In the genomic region with DNA sequence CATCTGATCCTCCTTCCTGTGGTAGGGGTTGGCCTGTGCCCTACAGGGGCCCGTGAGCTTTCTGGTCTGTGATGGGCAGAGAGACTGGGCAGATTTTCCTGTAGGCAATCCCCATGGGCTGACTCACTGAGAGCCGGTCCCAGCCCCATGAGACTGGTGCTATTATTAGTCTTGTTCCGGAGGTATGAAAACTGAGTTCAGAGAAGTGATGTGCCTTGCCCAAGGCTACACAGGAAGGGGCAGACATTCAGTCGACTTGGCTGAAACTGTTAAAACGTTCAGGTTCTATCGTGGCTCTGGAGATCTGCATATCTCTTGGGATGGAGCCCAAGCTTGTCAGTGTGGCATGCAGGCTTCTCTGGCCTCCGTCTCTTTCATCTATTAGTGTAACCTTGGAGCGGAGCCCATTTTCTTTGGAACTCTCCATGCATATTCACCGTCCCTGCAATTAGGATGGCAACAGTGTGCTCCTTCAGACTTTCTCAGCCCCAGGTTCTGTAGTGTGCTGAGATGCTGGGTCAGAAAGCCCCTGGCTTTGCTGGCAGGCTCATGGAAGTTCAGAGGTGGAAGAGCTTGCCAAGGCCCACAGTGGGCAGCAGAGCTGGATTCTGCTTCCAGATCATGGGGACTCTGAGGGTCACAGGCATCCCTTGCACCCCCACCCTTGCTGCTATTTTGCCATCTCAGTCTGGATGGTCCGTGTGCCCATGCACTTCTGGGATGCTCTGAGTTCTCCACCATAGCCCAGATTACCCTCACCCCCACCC, we compare ENCODE assay signal across 13 mouse cellular contexts. TPM values are rescaled to one million over a fixed set of nuclear protein-coding genes. Genes with fewer than 3 reads are reported as not detected.
A peak's percentile ranks its signal among the peaks of the same experiment; 100 is the strongest.
DNase-seq lines count a peak whose midpoint lies in the region; ATAC-seq and TF ChIP-seq lines count a peak whose summit lies in the region.
"Had no signal": no experiment of that assay in that cellular context is flagged by ENCODE, and none has a peak within 500 bp of the region (broad histone marks: within the 10 kb centered on the region; RNA-seq: fewer than 3 reads in every experiment).

No protein-coding gene starts in this region.

- TF ChIP-seq CTCF in forebrain, postnatal 0 days (IDR thresholded peaks at IDR 0.05; ENCODE audit: low read depth) = no peak

- no peak overlapping the region for H3K27ac ChIP-seq in forebrain, postnatal 0 days (ENCODE audit: low read depth, low read length)
- H3K27ac ChIP-seq in forebrain, embryonic 16.5 days (ENCODE audit: low read length) = no peak overlapping the region
- no peak overlapping the region for H3K27ac ChIP-seq in kidney, embryonic 15.5 days
- H3K27ac ChIP-seq: limb, embryonic 10.5 days; neural tube, embryonic 12.5 days had no signal

- H3K27me3 ChIP-seq in forebrain, postnatal 0 days (ENCODE audit: insufficient read depth, low read length) = no peaks in the 10 kb centered on the region
- H3K27me3 ChIP-seq in forebrain, embryonic 16.5 days (replicated peaks; ENCODE audit: control insufficient read depth, insufficient read depth, low read length) = no peaks in the 10 kb centered on the region
- H3K27me3 ChIP-seq in kidney, embryonic 15.5 days = no peaks in the 10 kb centered on the region
- H3K27me3 ChIP-seq: neural tube, embryonic 12.5 days had no signal

- peak; percentile 16 for DNase-seq in forebrain, postnatal 0 days
- peak; percentile 82 for DNase-seq in 3134 (ENCODE audit: extremely low read depth, insufficient read length, low spot score)
- peak; percentile 76 for DNase-seq in brain, adult 2 months (ENCODE audit: low read depth, low spot score)
- peak; percentile 20 to 35 for DNase-seq in heart, adult 9 months (ENCODE audit: low spot score in 2 of 2)
- DNase-seq in kidney, adult 9 months = no peak
- no peak for DNase-seq in right cerebral cortex, postnatal 36 days (ENCODE audit: low spot score in 2 of 2)
- DNase-seq: kidney, postnatal 14 days; lung, postnatal 14 days had no signal

- no peak overlapping the region for H3K4me2 ChIP-seq in forebrain, postnatal 0 days (ENCODE audit: low read depth)
- H3K4me2 ChIP-seq in forebrain, embryonic 16.5 days (ENCODE audit: low read length) = no peak overlapping the region
- H3K4me2 ChIP-seq in kidney, embryonic 15.5 days = no peak overlapping the region
- H3K4me2 ChIP-seq: neural tube, embryonic 12.5 days had no signal

- no peaks in the 10 kb centered on the region for H3K4me1 ChIP-seq in forebrain, postnatal 0 days (ENCODE audit: insufficient read depth)
- H3K4me1 ChIP-seq in forebrain, embryonic 16.5 days (replicated peaks; ENCODE audit: control insufficient read depth, insufficient read depth, low read length) = peaks cover 5% of the 10 kb centered on the region
- H3K4me1 ChIP-seq in kidney, embryonic 15.5 days = no peaks in the 10 kb centered on the region
- H3K4me1 ChIP-seq: limb, embryonic 10.5 days; neural tube, embryonic 12.5 days had no signal

- no peaks in the 10 kb centered on the region for H3K36me3 ChIP-seq in forebrain, postnatal 0 days (ENCODE audit: insufficient read depth)
- H3K36me3 ChIP-seq in forebrain, embryonic 16.5 days (ENCODE audit: control insufficient read depth, insufficient read depth) = no peaks in the 10 kb centered on the region
- no peaks in the 10 kb centered on the region for H3K36me3 ChIP-seq in kidney, embryonic 15.5 days
- H3K36me3 ChIP-seq: limb, embryonic 10.5 days; neural tube, embryonic 12.5 days had no signal

- H3K9ac ChIP-seq in forebrain, postnatal 0 days = no peak overlapping the region
- H3K9ac ChIP-seq in forebrain, embryonic 16.5 days (replicated peaks; ENCODE audit: low read depth, low read length) = no peak overlapping the region
- H3K9ac ChIP-seq in kidney, embryonic 15.5 days = no peak overlapping the region
- H3K9ac ChIP-seq: neural tube, embryonic 12.5 days had no signal

- no peaks in the 10 kb centered on the region for H3K9me3 ChIP-seq in forebrain, postnatal 0 days (ENCODE audit: low read length)
- H3K9me3 ChIP-seq in forebrain, embryonic 16.5 days (ENCODE audit: control insufficient read depth, low read length) = no peaks in the 10 kb centered on the region
- H3K9me3 ChIP-seq in kidney, embryonic 15.5 days (replicated peaks) = no peaks in the 10 kb centered on the region
- H3K9me3 ChIP-seq: limb, embryonic 10.5 days; neural tube, embryonic 12.5 days had no signal

- ATAC-seq in forebrain, postnatal 0 days = peak; percentile 40; the same call in 1 of the 2 replicates
- ATAC-seq in forebrain, embryonic 16.5 days = no peak
- ATAC-seq in kidney, embryonic 15.5 days (replicated peaks; ENCODE audit: low FRiP score) = no peak

- WGBS in forebrain, postnatal 0 days = 40% methylated on average over 10 of the region's 10 CpGs
- 39% methylated on average over 10 of the region's 10 CpGs for WGBS in forebrain, embryonic 16.5 days
- 66% methylated on average over 10 of the region's 10 CpGs for WGBS in kidney, embryonic 15.5 days

- H3K4me3 ChIP-seq in forebrain, postnatal 0 days (ENCODE audit: low read depth, low read length) = no peak overlapping the region
- H3K4me3 ChIP-seq in forebrain, embryonic 16.5 days (replicated peaks; ENCODE audit: low read length) = no peak overlapping the region
- H3K4me3 ChIP-seq in kidney, embryonic 15.5 days (replicated peaks) = no peak overlapping the region
- H3K4me3 ChIP-seq: limb, embryonic 10.5 days; neural tube, embryonic 12.5 days had no signal

RNA-seq across cellular contexts. Expression of a gene that starts 37.5 kb away (rescaled TPM):
- 7.3 and 8.8 TPM in 2 replicates for total RNA-seq in forebrain, postnatal 0 days (2014; rRNA removed)
- 1.7 and 3.1 TPM in 2 replicates for polyA plus RNA-seq in forebrain, postnatal 0 days (2015; fragmentation: Nextera tagmentation; extraction: Ambion mirVana)
- 0.92 and 1.6 TPM in 2 replicates for polyA plus RNA-seq in forebrain, embryonic 16.5 days (2015; fragmentation: Nextera tagmentation; extraction: Ambion mirVana)
- polyA plus RNA-seq in kidney, embryonic 15.5 days (2015; fragmentation: Nextera tagmentation; extraction: Ambion mirVana) = 0.45 and 0.77 TPM in 2 replicates
- total RNA-seq: granulocyte monocyte progenitor cell, adult 5-6 weeks had no signal

Comparison
In these comparisons a context has a peak if more than half of its experiments do, and no peak if none do; other contexts are left out.
1. DNase-seq: peak in forebrain, postnatal 0 days (single experiment), 3134 (single experiment), brain, adult 2 months (single experiment) and heart, adult 9 months (2 of 2); none in kidney, adult 9 months (single experiment) and right cerebral cortex, postnatal 36 days (0 of 2).